Mouse (Mus musculus): Measurements from ENCODE around the gene Gm17617.
A peak's percentile ranks its signal among the peaks of the same experiment; 100 is the strongest.

Gene Gm17617

GRCm38 (mm10) chr13:55133448-55133847 is at the start of gene Gm17617:
Gene Gm17617 (minus strand): TSS chr13:55133548.
- DNase-seq (ENCODE audit: low spot score in 2 of 2) = no peak

GRCm38 (mm10) chr13:55182173-55182894 is 49.0 kb upstream of the Gm17617 start:
- DNase-seq (ENCODE audit: low spot score in 2 of 2) = peak; percentile 36

- no peak for DNase-seq (ENCODE audit: low spot score in 2 of 2)
Measured at GRCm38 (mm10) chr13:55181786-55182172, 48.4 kb upstream of the Gm17617 start.

GRCm38 (mm10) chr13:55179591-55179990 is 46.2 kb upstream of the Gm17617 start:
- DNase-seq (ENCODE audit: low spot score in 2 of 2) = no peak

- DNase-seq (ENCODE audit: low spot score in 2 of 2) = peak; percentile 62 to 64
Measured at GRCm38 (mm10) chr13:55178556-55178955, 45.2 kb upstream of the Gm17617 start.

- DNase-seq (ENCODE audit: low spot score in 2 of 2) = no peak
Measured at GRCm38 (mm10) chr13:55177903-55178496, 44.7 kb upstream of the Gm17617 start.

- DNase-seq (ENCODE audit: low spot score in 2 of 2) = no peak
Measured at GRCm38 (mm10) chr13:55176265-55176664, 42.9 kb upstream of the Gm17617 start.

GRCm38 (mm10) chr13:55174347-55174746 is 41.0 kb upstream of the Gm17617 start:
- no peak for DNase-seq (ENCODE audit: low spot score in 2 of 2)

- DNase-seq (ENCODE audit: low spot score in 2 of 2) = no peak
Measured at GRCm38 (mm10) chr13:55172336-55172770, 39.0 kb upstream of the Gm17617 start.

- DNase-seq (ENCODE audit: low spot score in 2 of 2) = no peak
Measured at GRCm38 (mm10) chr13:55171517-55172335, 38.4 kb upstream of the Gm17617 start.

GRCm38 (mm10) chr13:55168958-55169369 is 35.6 kb upstream of the Gm17617 start:
- no peak for DNase-seq (ENCODE audit: low spot score in 2 of 2)

- DNase-seq (ENCODE audit: low spot score in 2 of 2) = no peak
Measured at GRCm38 (mm10) chr13:55168255-55168654, 34.9 kb upstream of the Gm17617 start.

- no peak for DNase-seq (ENCODE audit: low spot score in 2 of 2)
Measured at GRCm38 (mm10) chr13:55167798-55168197, 34.5 kb upstream of the Gm17617 start.

GRCm38 (mm10) chr13:55166806-55167725 is 33.7 kb upstream of the Gm17617 start:
- no peak for DNase-seq (ENCODE audit: low spot score in 2 of 2)

GRCm38 (mm10) chr13:55165831-55166339 is 32.5 kb upstream of the Gm17617 start:
- DNase-seq (ENCODE audit: low spot score in 2 of 2) = no peak

GRCm38 (mm10) chr13:55163553-55163952 is 30.2 kb upstream of the Gm17617 start:
- DNase-seq (ENCODE audit: low spot score in 2 of 2) = no peak

- no peak for DNase-seq (ENCODE audit: low spot score in 2 of 2)
Measured at GRCm38 (mm10) chr13:55162365-55162764, 29.0 kb upstream of the Gm17617 start.

GRCm38 (mm10) chr13:55153951-55154350 is 20.6 kb upstream of the Gm17617 start:
- DNase-seq (ENCODE audit: low spot score in 2 of 2) = no peak

GRCm38 (mm10) chr13:55152621-55153415 is 19.5 kb upstream of the Gm17617 start, which contains the start of gene Fgfr4:
Gene Fgfr4 (plus strand): TSS chr13:55152640.
- no peak for DNase-seq (ENCODE audit: low spot score in 2 of 2)

- DNase-seq (ENCODE audit: low spot score in 2 of 2) = no peak
Measured at GRCm38 (mm10) chr13:55140271-55140670, 6.9 kb upstream of the Gm17617 start.

Data from natural killer cell, adult 2 months (primary cell).